Mouse (Mus musculus) olfactory bulb, adult 2 months (tissue): ENCODE data around the gene Syngap1. TPM values are rescaled to one million over a fixed set of nuclear protein-coding genes. Genes with fewer than 3 reads are reported as not detected.

Experiments used
- H3K27ac ChIP-seq: fragments of 200-500 bp; 2 replicates; pipeline ENCODE4 v1.5.1; 2012; ENCODE audit warnings: low read depth, low read length; ENCODE audit not compliant: insufficient read depth
- H3K4me1 ChIP-seq: fragments of 200-500 bp; 2 replicates; pipeline ENCODE4 v1.6.1; 2012; ENCODE audit warnings: low read length; ENCODE audit not compliant: control insufficient read depth, insufficient read depth
- H3K4me3 ChIP-seq: fragments of 200-500 bp; 2 replicates; pipeline ENCODE4 v1.5.1; 2012; ENCODE audit warnings: mild to moderate bottlenecking, low read depth, low read length, moderate library complexity; ENCODE audit not compliant: insufficient read depth
- CTCF ChIP-seq: fragments of 200-500 bp; IDR thresholded peaks from 2 replicates; pipeline ENCODE4 v1.5.1; 2012; ENCODE audit warnings: low read depth, mild to moderate bottlenecking, low read length, moderate library complexity; ENCODE audit not compliant: insufficient read depth
- POLR2A ChIP-seq: fragments of 200-500 bp; IDR thresholded peaks from 2 replicates; pipeline ENCODE4 v1.6.1; 2012; ENCODE audit warnings: mild to moderate bottlenecking, low read depth, low read length, moderate library complexity; ENCODE audit not compliant: insufficient read depth
- WGBS: fragments of 180-500 bp; shearing (Covaris S2); methylation state at CpG from one replicate; pipeline ENCODE4 v1.1.7; 2018; 5-methylcytosine and 5-hydroxymethylcytosine counted together
- polyA plus RNA-seq: library from polyadenylated mRNA; stranded (reverse); fragments of >200 nt; gene quantifications from 2 replicates; pipeline ENCODE4 v1.2.4, GENCODE M21; 2012; ENCODE audit warnings: low replicate concordance; ENCODE audit not compliant: missing spikeins, insufficient read depth, insufficient read length

Gene Syngap1
- polyA plus RNA-seq, 1 experiment = 50.4 TPM

DNA sequence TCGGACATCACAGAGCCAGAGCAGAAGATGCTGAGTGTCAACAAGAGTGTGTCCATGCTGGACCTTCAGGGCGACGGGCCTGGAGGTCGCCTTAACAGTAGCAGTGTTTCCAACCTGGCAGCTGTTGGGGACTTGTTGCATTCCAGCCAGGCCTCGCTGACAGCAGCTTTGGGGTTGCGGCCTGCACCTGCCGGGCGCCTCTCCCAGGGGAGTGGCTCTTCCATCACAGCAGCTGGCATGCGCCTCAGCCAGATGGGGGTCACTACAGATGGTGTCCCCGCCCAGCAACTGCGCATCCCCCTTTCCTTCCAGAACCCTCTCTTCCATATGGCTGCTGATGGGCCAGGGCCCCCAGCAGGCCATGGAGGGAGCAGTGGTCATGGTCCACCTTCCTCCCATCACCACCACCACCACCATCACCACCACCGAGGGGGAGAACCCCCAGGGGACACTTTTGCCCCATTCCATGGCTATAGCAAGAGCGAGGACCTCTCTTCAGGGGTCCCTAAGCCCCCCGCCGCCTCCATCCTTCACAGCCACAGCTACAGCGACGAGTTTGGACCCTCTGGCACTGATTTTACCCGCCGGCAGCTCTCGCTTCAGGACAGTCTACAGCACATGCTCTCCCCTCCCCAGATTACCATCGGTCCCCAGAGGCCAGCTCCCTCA is 20.7 kb downstream of the Syngap1 start:
- 91% methylated on average over 21 of the region's 21 CpGs for WGBS

DNA sequence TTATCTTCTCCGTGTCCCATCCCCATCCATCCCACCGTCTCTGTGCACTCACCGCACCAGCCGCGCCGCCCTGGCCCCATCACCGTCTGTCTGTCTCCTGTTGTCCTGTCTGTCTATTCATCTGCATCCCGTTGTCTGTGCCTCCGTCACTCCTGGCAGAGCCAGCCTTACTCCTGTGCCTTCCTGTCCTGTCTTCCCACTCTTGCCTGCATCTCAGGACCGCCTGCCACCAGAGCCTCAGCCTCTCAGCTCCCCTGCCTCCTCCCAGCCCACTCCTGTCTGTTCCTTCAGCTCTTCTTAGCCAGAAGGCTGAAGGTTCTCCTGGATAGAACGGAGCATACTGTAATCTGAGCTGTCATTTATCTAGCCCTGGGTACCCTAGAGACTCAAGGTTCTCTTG is 25.9 kb downstream of the Syngap1 start:
- H3K4me3 ChIP-seq = no peak overlapping the region
- 66% methylated on average over 11 of the region's 11 CpGs for WGBS
- peak overlapping the region; percentile 94 for H3K27ac ChIP-seq
- no peak for TF ChIP-seq POLR2A
- no peak for TF ChIP-seq CTCF
- peaks cover 44% of the 10 kb centered on the region for H3K4me1 ChIP-seq

More for the DNA sequence above, 20.7 kb downstream of the Syngap1 start:
- no peak overlapping the region for H3K4me3 ChIP-seq
- TF ChIP-seq POLR2A (no peak), CTCF (no peak)
- H3K27ac ChIP-seq = no peak overlapping the region
- peaks cover 62% of the 10 kb centered on the region for H3K4me1 ChIP-seq

DNA sequence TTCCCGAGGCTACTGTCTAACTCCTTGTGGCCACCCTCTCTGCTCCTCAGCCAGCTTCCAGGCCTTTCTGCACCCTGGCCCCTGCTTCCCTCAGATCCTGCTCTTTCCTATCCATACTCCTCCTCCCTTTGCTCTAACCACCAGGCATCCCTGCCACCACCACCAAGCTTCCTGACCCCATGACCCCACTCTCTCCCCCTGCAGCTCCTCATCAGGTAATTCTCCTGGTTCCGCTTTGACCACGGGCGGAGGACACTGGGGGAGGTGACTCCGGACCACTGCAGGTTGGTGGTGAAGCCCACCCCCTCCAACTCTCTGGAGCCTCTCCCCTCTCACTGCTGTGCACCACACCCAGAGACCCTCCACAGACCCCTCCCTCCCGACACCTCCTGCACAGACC is 26.4 kb downstream of the Syngap1 start:
- TF ChIP-seq POLR2A (no peak), CTCF (no peak)
- no peak overlapping the region for H3K4me3 ChIP-seq
- peak overlapping the region; percentile 94 for H3K27ac ChIP-seq
- 90% methylated on average over 6 of the region's 6 CpGs for WGBS
- H3K4me1 ChIP-seq = peaks cover 44% of the 10 kb centered on the region

DNA sequence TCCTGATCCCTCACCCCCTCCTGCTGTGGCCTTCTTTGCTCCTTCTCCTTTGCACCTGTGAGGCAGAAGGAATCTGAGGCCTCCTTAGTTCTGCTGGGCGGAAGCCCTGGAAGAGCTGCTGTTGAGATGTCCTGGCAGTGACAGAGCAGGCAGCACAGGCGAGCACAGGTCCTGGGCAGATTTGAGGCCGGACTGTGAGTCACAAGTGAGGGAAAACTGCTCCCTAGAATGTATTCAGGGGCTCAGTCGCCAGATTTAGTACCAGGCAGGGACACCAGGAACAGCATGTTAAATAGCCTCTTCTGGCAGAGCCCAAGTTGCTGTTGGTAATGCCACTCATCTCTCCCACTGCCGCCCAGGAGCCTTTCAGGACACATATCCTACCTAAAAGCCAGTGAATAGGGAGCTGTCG is 27.2 kb downstream of the Syngap1 start:
- Histone ChIP-seq H3K4me1 (peaks cover 41% of the 10 kb centered on the region), H3K4me3 (no peak overlapping the region), H3K27ac (peak overlapping the region; percentile 94)
- 40% methylated on average over 6 of the region's 6 CpGs for WGBS
- TF ChIP-seq POLR2A (no peak), CTCF (no peak)

DNA sequence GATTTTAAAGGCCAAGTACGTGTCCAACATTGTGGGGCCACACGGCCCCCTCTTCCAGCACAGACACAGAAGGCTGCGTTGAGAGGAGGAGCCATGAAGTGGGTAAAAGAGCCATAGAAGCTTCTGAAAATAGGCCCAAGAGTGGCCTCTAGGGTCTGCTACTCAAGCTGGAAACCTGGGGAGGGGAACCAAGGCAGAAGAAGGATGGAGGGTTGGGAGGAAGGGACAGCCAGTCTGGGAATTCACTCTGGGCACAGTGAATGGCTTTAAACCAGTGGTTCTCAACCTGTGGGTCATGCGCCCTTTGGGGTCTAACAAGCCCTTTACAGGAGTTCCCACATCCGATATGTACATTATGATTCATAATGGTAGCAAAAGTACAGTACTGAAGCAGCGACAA is 28.2 kb downstream of the Syngap1 start:
- Histone ChIP-seq H3K4me1 (peaks cover 48% of the 10 kb centered on the region), H3K4me3 (no peak overlapping the region), H3K27ac (no peak overlapping the region; the same call in 1 of the 2 replicates)
- TF ChIP-seq CTCF (no peak), POLR2A (no peak)
- 65% methylated on average over 6 of the region's 6 CpGs for WGBS

DNA sequence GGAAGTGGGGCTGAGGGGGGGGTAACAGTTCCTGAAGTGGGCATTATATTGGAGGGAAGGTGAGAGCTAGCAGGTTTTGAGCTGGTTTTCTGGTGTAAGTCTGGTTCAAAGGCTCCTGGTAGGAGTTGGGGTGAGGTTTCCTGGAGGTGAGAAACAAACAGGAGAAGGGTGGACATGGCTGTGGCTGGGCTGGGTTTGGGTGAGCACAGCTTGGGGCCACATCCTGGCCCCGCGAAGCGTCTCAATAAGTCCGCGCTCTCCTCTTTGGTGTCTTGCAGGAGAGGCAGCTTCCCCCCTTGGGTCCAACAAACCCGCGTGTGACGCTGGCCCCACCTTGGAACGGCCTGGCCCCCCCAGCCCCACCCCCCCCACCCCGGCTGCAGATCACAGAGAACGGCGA is 29.2 kb downstream of the Syngap1 start:
- H3K27ac ChIP-seq = no peak overlapping the region
- H3K4me3 ChIP-seq = no peak overlapping the region
- WGBS = 74% methylated on average over 11 of the region's 12 CpGs
- TF ChIP-seq CTCF (no peak), POLR2A (no peak)
- peaks cover 46% of the 10 kb centered on the region for H3K4me1 ChIP-seq

DNA sequence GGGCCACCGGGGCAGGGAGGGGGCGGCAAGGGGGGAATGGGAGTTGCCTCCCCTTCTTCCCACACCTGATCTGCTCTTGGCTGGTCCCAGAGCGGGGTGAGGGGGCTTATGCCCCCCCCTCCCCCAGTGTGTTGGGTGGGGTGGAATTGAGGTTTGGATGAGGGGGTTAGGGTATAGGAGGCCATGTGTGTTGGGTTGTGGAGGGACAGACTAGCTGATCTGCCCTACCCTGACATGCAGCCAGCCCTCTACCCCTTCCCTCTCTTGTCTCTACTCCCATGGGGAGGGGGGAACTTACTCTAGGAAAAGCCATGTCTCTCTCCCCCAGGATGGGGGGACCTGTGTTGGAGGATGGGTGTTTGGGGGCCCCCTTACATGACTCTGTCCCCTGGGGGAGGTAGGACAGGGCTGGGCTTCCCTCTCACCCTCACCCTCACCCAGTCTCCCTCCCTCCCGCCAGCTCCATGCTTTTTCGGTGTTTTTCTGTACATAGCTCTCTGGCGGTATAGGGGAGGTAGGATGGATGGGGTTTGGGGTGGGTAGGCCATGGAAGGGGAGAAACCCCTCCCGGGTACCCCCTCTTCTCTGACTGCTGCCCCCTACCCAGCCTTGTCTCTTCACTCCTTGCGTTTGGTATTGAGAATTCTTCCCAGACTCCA is 30.3 kb downstream of the Syngap1 start:
- TF ChIP-seq CTCF (no peak), POLR2A (no peak)
- WGBS = 54% methylated on average over 8 of the region's 8 CpGs

DNA sequence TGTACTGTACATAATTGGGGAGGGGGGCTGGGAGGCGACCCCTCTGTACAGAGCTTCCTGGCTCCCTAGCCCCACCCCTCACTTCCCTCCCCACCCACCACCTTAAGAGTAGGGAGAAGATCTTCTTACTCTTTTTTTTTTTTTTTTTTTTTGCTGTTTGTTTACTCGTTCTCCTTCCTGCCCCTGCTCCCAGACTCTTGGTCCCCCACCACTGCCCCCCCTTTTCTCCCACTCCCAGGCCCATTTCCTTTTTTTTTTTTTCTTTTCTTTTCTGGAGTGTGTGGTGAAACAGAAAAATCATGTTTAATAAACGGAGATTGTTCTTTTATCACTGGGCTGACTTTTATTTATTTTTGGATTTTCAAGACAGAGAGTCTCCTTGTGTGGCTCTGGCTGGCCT is 31.1 kb downstream of the Syngap1 start:
- H3K4me1 ChIP-seq = peaks cover 46% of the 10 kb centered on the region
- H3K27ac ChIP-seq = no peak overlapping the region
- WGBS = 1% methylated on average over 3 of the region's 3 CpGs
- H3K4me3 ChIP-seq = peak overlapping the region; percentile 81
- TF ChIP-seq CTCF = no peak
- no peak for TF ChIP-seq POLR2A

More for the DNA sequence above, 30.3 kb downstream of the Syngap1 start:
- Histone ChIP-seq H3K27ac (no peak overlapping the region), H3K4me3 (no peak overlapping the region), H3K4me1 (peaks cover 48% of the 10 kb centered on the region)

DNA sequence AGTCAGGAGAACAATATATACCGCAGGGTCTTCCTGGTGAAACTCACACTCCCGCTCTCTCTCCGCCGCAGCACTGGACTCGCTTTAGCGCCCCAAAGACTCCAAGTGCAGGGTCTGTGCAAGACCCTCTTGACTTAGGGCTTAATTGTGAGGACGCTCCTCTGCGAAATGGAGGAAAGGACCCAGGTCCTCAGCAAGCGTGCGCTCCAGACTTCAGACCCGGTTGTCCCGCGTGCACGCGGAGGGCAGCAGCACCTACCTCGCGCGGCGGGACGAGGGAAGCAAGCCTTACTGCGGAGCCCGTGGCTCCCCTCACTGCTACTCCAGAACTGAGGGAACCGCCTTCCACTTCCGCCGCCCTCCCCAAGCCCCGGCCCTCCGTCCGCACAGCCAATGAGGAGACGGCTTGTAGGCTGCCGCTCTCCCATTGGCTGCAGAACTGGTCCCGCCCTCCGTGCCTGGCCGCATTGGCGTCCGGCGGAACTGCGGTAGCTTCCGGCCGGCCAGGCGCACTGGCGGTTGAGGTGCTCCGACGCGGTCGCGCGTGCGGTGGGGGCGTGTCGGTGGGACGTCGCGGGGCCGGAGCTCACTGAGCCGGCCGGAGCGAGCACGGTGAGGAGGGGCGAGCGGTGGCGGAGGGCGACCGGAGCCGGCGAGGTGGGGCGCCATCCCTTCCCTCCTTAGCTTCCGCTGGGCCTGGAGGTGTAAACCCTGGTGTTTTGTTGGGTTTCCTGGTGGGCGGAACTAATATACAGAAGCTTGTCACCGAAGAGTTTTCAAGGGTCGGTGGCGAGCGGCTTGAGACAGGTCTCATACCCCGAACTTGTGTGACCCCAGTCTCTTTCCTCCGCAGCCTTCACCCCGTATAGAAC is 31.9 kb downstream of the Syngap1 start, which contains the start of gene Zbtb9:
TSS of gene Zbtb9 (plus strand) at position 465 of the 872 bp plus-strand sequence.
- Histone ChIP-seq H3K4me1 (peaks cover 38% of the 10 kb centered on the region), H3K27ac (peak within 1 kb of the TSS; percentile 53), H3K4me3 (peak within 1 kb of the TSS; percentile 81)
- under 1% methylated on average over 75 of the region's 75 CpGs for WGBS
- TF ChIP-seq CTCF (no peak), POLR2A (peak; percentile 97)

DNA sequence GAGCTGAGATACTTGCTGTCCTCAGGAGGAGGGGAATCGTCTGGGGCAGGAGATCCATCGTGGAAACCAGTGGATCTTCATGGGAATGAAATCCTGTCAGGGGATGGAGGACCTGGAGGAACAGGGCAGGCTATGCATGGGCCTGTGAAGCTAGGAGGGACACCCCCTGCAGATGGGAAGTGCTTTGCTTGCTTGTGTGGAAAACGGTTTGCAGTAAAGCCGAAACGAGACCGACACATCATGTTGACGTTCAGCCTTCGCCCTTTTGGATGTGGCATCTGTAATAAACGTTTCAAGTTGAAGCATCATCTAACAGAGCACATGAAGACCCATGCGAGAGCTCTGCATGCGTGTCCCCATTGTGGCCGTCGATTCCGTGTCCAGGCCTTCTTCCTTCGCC is 33.5 kb downstream of the Syngap1 start:
- TF ChIP-seq CTCF (no peak), POLR2A (no peak)
- Histone ChIP-seq H3K27ac (no peak overlapping the region), H3K4me3 (no peak overlapping the region), H3K4me1 (peaks cover 28% of the 10 kb centered on the region)
- 91% methylated on average over 15 of the region's 15 CpGs for WGBS
